Mouse (Mus musculus) limb, embryonic 14.5 days (tissue): Measurements from ENCODE around the gene Tmem63b. TPM values are rescaled to one million over a fixed set of nuclear protein-coding genes. Genes with fewer than 3 reads are reported as not detected.

Experiments used
- ATAC-seq: fragments of 200-750 bp; cut with Nextera tagmentation; 2 replicates; pipeline ENCODE4 v1.8.0; 2017; ENCODE audit warnings: low read depth, moderate number of reproducible peaks, moderate TSS enrichment; ENCODE audit not compliant: low FRiP score
- DNase-seq: peaks from one replicate; pipeline ENCODE4 v3.0.0-alpha.2; 2015; ENCODE audit warnings: low spot score
- H3K27ac ChIP-seq: fragments of 300-500 bp; sonication (generic); replicated peaks from 2 replicates; pipeline ENCODE4 v1.5.1; 2014; ENCODE audit warnings: low read depth, mild to moderate bottlenecking, low read length, moderate library complexity, mixed read lengths
- H3K27me3 ChIP-seq: fragments of 300-500 bp; sonication (generic); 2 replicates; pipeline ENCODE4 v1.6.1; 2014; ENCODE audit warnings: low read length, mixed read lengths; ENCODE audit not compliant: control insufficient read depth, insufficient read depth
- H3K36me3 ChIP-seq: fragments of 300-500 bp; sonication (generic); 2 replicates; pipeline ENCODE4 v1.6.1; 2014; ENCODE audit warnings: mild to moderate bottlenecking, low read length, moderate library complexity, mixed read lengths; ENCODE audit not compliant: control insufficient read depth, insufficient read depth
- H3K4me1 ChIP-seq: fragments of 300-500 bp; sonication (generic); 2 replicates; pipeline ENCODE4 v1.6.1; 2014; ENCODE audit warnings: antibody characterized with exemption, low read length, mixed read lengths; ENCODE audit not compliant: control insufficient read depth, insufficient read depth
- H3K4me2 ChIP-seq: fragments of 300-500 bp; sonication (generic); replicated peaks from 2 replicates; pipeline ENCODE4 v1.6.1; 2014; ENCODE audit warnings: low read depth, mild to moderate bottlenecking, low read length, moderate library complexity; ENCODE audit not compliant: severe bottlenecking
- H3K4me3 ChIP-seq: fragments of 300-500 bp; sonication (generic); replicated peaks from 2 replicates; pipeline ENCODE4 v1.5.1; 2014; ENCODE audit warnings: low read length
- H3K9ac ChIP-seq: fragments of 300-500 bp; sonication (generic); 2 replicates; pipeline ENCODE4 v1.6.1; 2014; ENCODE audit warnings: mild to moderate bottlenecking, low read depth, low read length, moderate library complexity; ENCODE audit not compliant: severe bottlenecking
- H3K9me3 ChIP-seq: fragments of 300-500 bp; sonication (generic); 2 replicates; pipeline ENCODE4 v1.6.1; 2016; ENCODE audit warnings: low read length; ENCODE audit not compliant: control insufficient read depth
- POLR2A ChIP-seq: fragments of 200-500 bp; IDR thresholded peaks from 2 replicates; pipeline ENCODE4 v1.8.0; 2012; ENCODE audit warnings: inconsistent platforms, mild to moderate bottlenecking, moderate library complexity, borderline replicate concordance; ENCODE audit not compliant: insufficient read depth, insufficient read length; ENCODE audit errors: extremely low read depth
- WGBS: fragments of 180-500 bp; shearing (Covaris S2); extraction: QIAGEN DNeasy Blood & Tissue Kit; methylation state at CpG from one replicate; pipeline ENCODE4 v1.1.7; 2014; 5-methylcytosine and 5-hydroxymethylcytosine counted together
- polyA plus RNA-seq, 2 experiments: library from polyadenylated mRNA; depleted of rRNA in 1 of 2; stranded (reverse) in 1 of 2; unstranded in 1 of 2; fragments of >200 nt; fragmentation: Nextera tagmentation in 1 of 2; extraction: Ambion mirVana in 1 of 2; gene quantifications; 2 replicates each; pipeline versions ENCODE4 v1.2.1 to v1.2.3; 2012 to 2014

The Tmem63b gene
- polyA plus RNA-seq, 2 experiments, result 24.5 to 90.7 TPM

DNA sequence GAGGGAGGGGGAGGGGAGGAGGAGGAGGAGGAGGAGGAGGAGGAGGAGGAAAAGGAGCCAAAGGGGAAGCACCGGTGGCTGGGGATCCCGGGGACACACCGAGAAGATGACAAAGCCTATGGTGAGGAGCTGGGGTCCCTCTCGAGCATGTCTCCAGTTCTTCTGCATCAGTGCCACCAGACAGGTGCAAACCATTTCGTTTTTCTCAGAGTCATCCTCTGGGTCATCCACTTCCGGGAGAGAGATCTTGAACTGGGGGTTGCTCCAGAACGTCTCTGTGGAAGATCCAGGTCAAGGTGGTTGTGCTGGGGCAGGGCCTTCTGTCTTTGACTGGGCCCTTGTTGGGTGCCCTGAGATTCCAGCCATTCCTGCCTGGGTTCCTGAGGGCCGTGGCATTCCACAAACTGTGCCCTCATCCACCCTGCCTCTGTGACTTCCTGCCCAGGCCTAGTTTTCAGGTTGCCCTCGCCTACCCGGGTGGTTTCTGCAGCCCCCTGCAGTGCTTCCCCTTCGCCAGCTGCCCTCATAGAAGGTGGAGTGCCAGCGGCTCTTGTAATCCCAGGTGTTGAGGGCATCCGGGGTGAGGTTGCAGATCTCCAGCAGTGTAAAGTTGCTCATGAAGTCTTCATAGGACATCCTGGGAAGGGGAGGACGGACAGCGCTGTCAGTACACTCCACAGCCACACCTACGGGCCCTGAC lies 48.0 kb downstream of the Tmem63b start:
- Histone ChIP-seq H3K9me3 (no peaks in the 10 kb centered on the region), H3K4me1 (no peaks in the 10 kb centered on the region), H3K9ac (no peak overlapping the region), H3K36me3 (no peaks in the 10 kb centered on the region), H3K27me3 (no peaks in the 10 kb centered on the region), H3K4me3 (no peak overlapping the region), H3K4me2 (no peak overlapping the region), H3K27ac (no peak overlapping the region)
- no peak for TF ChIP-seq POLR2A
- DNase-seq, result no peak
- 73% methylated on average over 15 of the region's 16 CpGs for WGBS
- no peak for ATAC-seq

DNA sequence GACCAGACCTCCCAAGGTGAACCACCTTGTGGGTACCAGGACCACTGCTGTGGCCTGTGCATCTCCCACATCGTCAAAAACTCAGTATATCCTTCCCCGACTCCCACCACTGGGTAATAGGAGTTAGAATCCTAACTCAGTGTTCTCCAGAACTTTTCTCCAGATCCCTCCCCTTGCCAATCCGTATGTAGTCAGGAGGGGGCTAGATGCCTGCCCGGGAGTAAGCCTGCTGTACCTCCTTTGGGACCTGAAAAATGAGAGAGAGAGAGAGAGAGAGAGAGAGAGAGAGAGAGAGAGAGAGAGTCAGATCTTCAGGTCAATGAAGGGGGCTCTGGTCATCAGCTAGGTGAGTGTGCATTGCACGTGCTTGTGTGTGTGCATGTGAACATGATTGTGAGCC lies 52.7 kb downstream of the Tmem63b start:
- H3K27ac ChIP-seq, result no peak overlapping the region
- H3K9ac ChIP-seq, result no peak overlapping the region
- DNase-seq (no peak), ATAC-seq (no peak)
- TF ChIP-seq POLR2A, result no peak
- WGBS, result 80% methylated on average over 5 of the region's 5 CpGs
- H3K27me3 ChIP-seq, result no peaks in the 10 kb centered on the region
- no peaks in the 10 kb centered on the region for H3K36me3 ChIP-seq
- no peak overlapping the region for H3K4me3 ChIP-seq
- H3K9me3 ChIP-seq, result no peaks in the 10 kb centered on the region
- H3K4me2 ChIP-seq, result no peak overlapping the region
- peaks cover 8% of the 10 kb centered on the region; the same call in 1 of the 2 replicates for H3K4me1 ChIP-seq

DNA sequence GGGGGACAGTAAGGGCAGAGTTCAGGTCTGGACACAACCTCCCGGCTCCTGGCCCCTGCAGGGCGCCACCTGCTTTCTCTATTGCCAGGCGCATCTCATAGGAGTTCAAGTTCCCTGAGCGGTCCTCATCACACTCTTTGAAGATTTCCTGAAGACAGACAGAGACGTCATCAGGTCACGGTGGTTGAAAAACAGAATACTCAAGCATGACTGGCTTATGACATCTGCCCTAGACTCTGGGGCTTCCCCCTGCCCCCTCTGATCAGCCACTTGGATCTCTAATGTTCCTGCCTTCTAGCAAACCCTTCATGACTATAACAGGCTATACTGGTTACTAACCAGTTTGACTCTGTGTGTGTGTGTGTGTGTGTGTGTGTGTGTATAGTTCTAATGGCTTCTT lies 54.8 kb downstream of the Tmem63b start:
- DNase-seq (no peak), ATAC-seq (no peak)
- Histone ChIP-seq H3K36me3 (no peaks in the 10 kb centered on the region), H3K9ac (no peak overlapping the region), H3K4me3 (no peak overlapping the region), H3K27ac (no peak overlapping the region), H3K4me2 (no peak overlapping the region), H3K9me3 (no peaks in the 10 kb centered on the region), H3K4me1 (peaks cover 8% of the 10 kb centered on the region; the same call in 1 of the 2 replicates), H3K27me3 (no peaks in the 10 kb centered on the region)
- no peak for TF ChIP-seq POLR2A
- 73% methylated on average over 6 of the region's 6 CpGs for whole genome bisulfite sequencing

DNA sequence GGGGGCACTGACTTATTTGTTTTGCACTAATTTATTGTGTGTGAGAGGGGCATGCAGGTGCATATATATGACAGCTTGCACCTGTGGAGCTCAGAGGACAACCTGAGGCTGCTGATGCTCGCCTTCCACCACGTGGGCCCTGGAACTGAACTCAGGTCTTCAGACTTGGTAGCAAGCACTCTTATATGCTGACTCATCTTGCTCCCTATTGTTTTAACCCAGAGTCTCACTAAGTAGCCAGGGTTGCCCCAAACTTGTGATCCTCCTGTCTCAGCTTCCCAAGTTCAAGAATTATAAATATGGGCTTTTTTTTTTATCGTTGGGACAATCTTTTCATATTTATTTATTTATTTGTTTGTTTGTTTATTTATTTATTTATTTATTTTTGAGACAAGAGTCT lies 55.7 kb downstream of the Tmem63b start:
- H3K9me3 ChIP-seq, result no peaks in the 10 kb centered on the region
- 55% methylated on average over 3 of the region's 3 CpGs for WGBS
- no peaks in the 10 kb centered on the region for H3K36me3 ChIP-seq
- H3K27ac ChIP-seq, result no peak overlapping the region
- H3K4me2 ChIP-seq, result peak overlapping the region; percentile 76
- H3K4me3 ChIP-seq, result no peak overlapping the region
- ATAC-seq, result no peak
- no peak for DNase-seq
- H3K4me1 ChIP-seq, result peaks cover 11% of the 10 kb centered on the region; the same call in 1 of the 2 replicates
- no peak overlapping the region; the same call in 1 of the 2 replicates for H3K9ac ChIP-seq
- no peaks in the 10 kb centered on the region for H3K27me3 ChIP-seq
- TF ChIP-seq POLR2A, result no peak

DNA sequence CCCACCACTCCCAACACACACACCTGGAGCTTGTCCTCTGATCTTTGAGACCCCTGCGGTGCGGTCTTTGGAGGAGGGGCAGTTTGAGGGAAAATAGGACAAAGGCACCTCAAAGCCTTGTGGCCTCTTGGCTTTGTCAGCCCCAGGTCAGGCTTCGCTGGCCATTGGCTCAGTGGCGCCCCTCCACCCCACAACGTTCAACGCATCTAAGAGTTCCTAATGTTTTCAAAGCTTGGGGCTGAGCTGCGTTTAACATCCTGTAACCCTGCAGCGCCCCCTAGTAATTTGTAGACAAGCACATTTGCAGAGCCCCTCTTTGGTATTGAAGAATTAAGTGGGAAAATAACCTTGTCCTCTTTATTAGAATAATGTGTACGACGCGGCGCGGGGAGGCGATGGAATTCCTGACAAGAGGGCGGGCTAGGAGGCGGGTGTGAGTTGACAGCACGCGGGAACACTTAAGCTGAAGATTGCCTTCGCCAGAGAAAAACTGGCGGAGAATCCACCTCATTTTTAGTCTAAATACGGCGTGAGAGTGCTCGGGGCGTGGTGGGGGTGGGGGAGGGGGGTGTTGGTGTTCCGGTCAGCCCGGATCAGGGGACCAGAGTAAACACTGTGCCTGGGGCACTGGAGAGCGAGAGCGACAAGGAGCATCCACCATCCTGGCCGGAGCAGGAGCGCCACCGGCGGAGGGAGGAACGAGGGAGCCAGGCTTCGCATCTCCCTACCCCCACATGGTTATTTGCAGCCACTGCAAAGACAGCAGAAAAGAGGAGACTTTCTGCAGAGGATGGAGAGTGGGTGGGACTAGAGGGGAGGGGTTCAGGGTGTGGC lies 56.6 kb downstream of the Tmem63b start:
- 2% methylated on average over 34 of the region's 34 CpGs for WGBS
- H3K4me3 ChIP-seq, result peak overlapping the region; percentile 39
- no peak overlapping the region for H3K27ac ChIP-seq
- DNase-seq (peak; percentile 71), ATAC-seq (peak; percentile 69)
- H3K36me3 ChIP-seq, result no peaks in the 10 kb centered on the region
- H3K27me3 ChIP-seq, result no peaks in the 10 kb centered on the region
- H3K4me1 ChIP-seq, result peaks cover 11% of the 10 kb centered on the region; the same call in 1 of the 2 replicates
- H3K9me3 ChIP-seq, result no peaks in the 10 kb centered on the region
- peak overlapping the region; percentile 48 for H3K9ac ChIP-seq
- TF ChIP-seq POLR2A, result no peak
- peak overlapping the region; percentile 76 for H3K4me2 ChIP-seq
